Mouse (Mus musculus): Measurements from ENCODE around the gene Gm20388.

DNA sequence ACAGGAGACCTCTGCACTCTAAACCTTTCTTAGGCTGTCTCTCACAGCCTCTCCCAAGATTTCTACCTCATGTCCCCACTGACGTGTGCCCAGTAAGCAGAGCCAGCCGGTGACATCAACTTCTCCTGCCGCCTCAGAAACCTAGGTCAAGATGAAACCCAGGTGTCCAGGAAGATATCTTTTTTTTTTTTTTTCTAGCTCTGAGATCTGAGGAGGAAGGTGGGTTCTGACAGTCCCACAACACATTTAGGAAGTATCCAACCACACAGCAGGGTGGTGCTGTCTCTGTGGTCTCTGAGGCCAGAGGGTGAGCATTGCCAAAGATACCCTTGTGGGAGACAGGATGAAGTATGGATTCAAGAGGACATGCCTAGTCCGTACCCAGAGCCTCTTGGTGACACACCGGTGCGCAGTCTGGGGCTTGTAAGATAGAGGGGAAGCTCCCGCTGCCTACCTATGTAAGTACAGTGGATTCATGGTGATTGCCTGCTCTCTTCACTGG is 1246.4 kb downstream of the Gm20388 start:
- no peak for TF ChIP-seq CTCF (IDR thresholded peaks at IDR 0.05; ENCODE audit: low read depth, low read length)
- no peak for TF ChIP-seq TAL1 (conservative IDR thresholded peaks at IDR 0.05; ENCODE audit: low read depth, low read length)
- TF ChIP-seq GATA1 (IDR thresholded peaks at IDR 0.05; ENCODE audit: borderline replicate concordance, low read length) = no peak

All from G1E (cell line).